Mouse (Mus musculus) kidney, embryonic 14.5 days (tissue): ENCODE measurements around the gene Erich6b. TPM values are rescaled to one million over a fixed set of nuclear protein-coding genes. Genes with fewer than 3 reads are reported as not detected.

ENCODE experiments used
- ATAC-seq: fragments of 200-750 bp; cut with Nextera tagmentation; 2 replicates; pipeline ENCODE4 v1.8.0; 2017; ENCODE audit warnings: moderate number of reproducible peaks, mild to moderate bottlenecking, moderate TSS enrichment, moderate library complexity; ENCODE audit not compliant: low FRiP score, low TSS enrichment
- H3K27ac ChIP-seq: fragments of 300-500 bp; sonication (generic); 2 replicates; pipeline ENCODE4 v1.5.1; 2014; ENCODE audit warnings: low read depth, mild to moderate bottlenecking, low read length, moderate library complexity, mixed read lengths
- H3K27me3 ChIP-seq: fragments of 300-500 bp; sonication (generic); 2 replicates; pipeline ENCODE4 v1.6.1; 2014; ENCODE audit warnings: mild to moderate bottlenecking, low read length; ENCODE audit not compliant: control insufficient read depth, insufficient read depth
- H3K36me3 ChIP-seq: fragments of 300-500 bp; sonication (generic); 2 replicates; pipeline ENCODE4 v1.6.1; 2014; ENCODE audit warnings: low read length, mixed read lengths; ENCODE audit not compliant: control insufficient read depth, insufficient read depth
- H3K4me1 ChIP-seq: fragments of 300-500 bp; sonication (generic); 2 replicates; pipeline ENCODE4 v1.6.1; 2014; ENCODE audit warnings: low read length, mixed read lengths; ENCODE audit not compliant: control insufficient read depth, insufficient read depth
- H3K4me2 ChIP-seq: fragments of 300-500 bp; sonication (generic); replicated peaks from 2 replicates; pipeline ENCODE4 v1.6.1; 2014; ENCODE audit warnings: low read depth, mild to moderate bottlenecking, low read length
- H3K4me3 ChIP-seq: fragments of 300-500 bp; sonication (generic); 2 replicates; pipeline ENCODE4 v1.5.1; 2014; ENCODE audit warnings: mild to moderate bottlenecking, low read length
- H3K9ac ChIP-seq: fragments of 300-500 bp; sonication (generic); 2 replicates; pipeline ENCODE4 v1.6.1; 2014; ENCODE audit warnings: low read depth, mild to moderate bottlenecking, low read length, moderate library complexity
- H3K9me3 ChIP-seq: fragments of 300-500 bp; sonication (generic); 2 replicates; pipeline ENCODE4 v1.6.1; 2016; ENCODE audit warnings: low read length; ENCODE audit not compliant: control insufficient read depth
- WGBS: fragments of 180-500 bp; shearing (Covaris S2); extraction: QIAGEN DNeasy Blood & Tissue Kit; methylation state at CpG from one replicate; pipeline ENCODE4 v1.1.7; 2014; 5-methylcytosine and 5-hydroxymethylcytosine counted together
- polyA plus RNA-seq: library from polyadenylated mRNA; unstranded; fragments of >200 nt; fragmentation: Nextera tagmentation; extraction: Ambion mirVana; gene quantifications from 2 replicates; pipeline ENCODE4 v1.2.1, GENCODE M21; 2014

The Erich6b gene
- polyA plus RNA-seq, 1 experiment from 2014 or later = not detected

DNA sequence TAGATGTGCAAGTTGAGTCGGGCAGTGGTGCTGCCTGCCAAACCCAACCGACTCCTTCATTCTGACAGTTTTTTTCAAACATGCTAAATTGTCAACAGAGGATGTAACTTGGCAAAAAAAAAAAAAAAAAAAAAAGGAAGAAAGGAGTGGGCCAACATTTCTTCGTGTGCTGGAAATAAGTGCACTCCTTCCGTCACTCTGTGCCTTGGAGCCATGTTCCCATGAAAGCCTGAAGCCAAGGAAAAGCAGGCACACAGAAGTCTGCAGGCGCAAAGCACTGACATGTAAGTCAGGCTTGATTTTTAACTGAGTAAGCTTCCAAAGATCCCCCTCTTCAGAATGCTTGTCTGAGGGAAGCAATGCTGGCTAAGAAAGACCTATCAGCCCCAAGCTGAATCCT lies 70.6 kb downstream of the Erich6b start:
- no peak overlapping the region for H3K9ac ChIP-seq
- H3K27me3 ChIP-seq = no peaks in the 10 kb centered on the region
- WGBS = 73% methylated on average over 5 of the region's 5 CpGs
- peaks cover 63% of the 10 kb centered on the region for H3K36me3 ChIP-seq
- H3K4me1 ChIP-seq = peaks cover 4% of the 10 kb centered on the region; the same call in 1 of the 2 replicates
- ATAC-seq = no peak
- no peaks in the 10 kb centered on the region for H3K9me3 ChIP-seq
- H3K4me2 ChIP-seq = no peak overlapping the region
- H3K4me3 ChIP-seq = no peak overlapping the region
- no peak overlapping the region for H3K27ac ChIP-seq

GRCm38 (mm10) chr14:75713661-75714060 lies 71.6 kb downstream of the Erich6b start:
- Histone ChIP-seq H3K27ac (no peak overlapping the region), H3K9ac (no peak overlapping the region), H3K27me3 (no peaks in the 10 kb centered on the region), H3K4me3 (no peak overlapping the region), H3K4me1 (no peaks in the 10 kb centered on the region), H3K4me2 (no peak overlapping the region), H3K36me3 (peaks cover 73% of the 10 kb centered on the region), H3K9me3 (no peaks in the 10 kb centered on the region)
- 80% methylated on average over 4 of the region's 4 CpGs for WGBS
- ATAC-seq = no peak

GRCm38 (mm10) chr14:75716410-75716809 lies 74.4 kb downstream of the Erich6b start:
- H3K9me3 ChIP-seq = no peaks in the 10 kb centered on the region
- 78% methylated on average over 4 of the region's 4 CpGs for WGBS
- H3K4me3 ChIP-seq = no peak overlapping the region
- H3K27me3 ChIP-seq = no peaks in the 10 kb centered on the region
- H3K9ac ChIP-seq = no peak overlapping the region
- peaks cover 78% of the 10 kb centered on the region for H3K36me3 ChIP-seq
- no peak overlapping the region for H3K4me2 ChIP-seq
- H3K4me1 ChIP-seq = no peaks in the 10 kb centered on the region
- no peak for ATAC-seq
- H3K27ac ChIP-seq = no peak overlapping the region

Other genes starting within 250 kb of the Erich6b start
- gene Siah3, start 186.3 kb upstream of the Erich6b start, polyA plus RNA-seq = 0.09 and 0.28 TPM in 2 replicates
- gene Spert, start 49.1 kb upstream of the Erich6b start, polyA plus RNA-seq = not detected in 2 replicates
- gene Cog3, start 112.3 kb downstream of the Erich6b start, polyA plus RNA-seq = 12.0 and 24.9 TPM in 2 replicates
- gene Slc25a30, start 144.8 kb downstream of the Erich6b start, polyA plus RNA-seq = 8.1 and 9.6 TPM in 2 replicates
- gene Tpt1, start 202.8 kb downstream of the Erich6b start, polyA plus RNA-seq = 1,151 and 1,339 TPM in 2 replicates